Mouse (Mus musculus) heart, postnatal 0 days (tissue): ENCODE results near the gene Myl6b.

Experiments used
- CTCF ChIP-seq: IDR thresholded peaks from 2 replicates; pipeline ENCODE4 v1.5.1; 2016; ENCODE audit warnings: antibody characterized with exemption, control low read depth, low read depth
- EP300 ChIP-seq: IDR thresholded peaks from 2 replicates; pipeline ENCODE4 v1.6.1; 2016; ENCODE audit warnings: antibody characterized with exemption, low read depth

DNA sequence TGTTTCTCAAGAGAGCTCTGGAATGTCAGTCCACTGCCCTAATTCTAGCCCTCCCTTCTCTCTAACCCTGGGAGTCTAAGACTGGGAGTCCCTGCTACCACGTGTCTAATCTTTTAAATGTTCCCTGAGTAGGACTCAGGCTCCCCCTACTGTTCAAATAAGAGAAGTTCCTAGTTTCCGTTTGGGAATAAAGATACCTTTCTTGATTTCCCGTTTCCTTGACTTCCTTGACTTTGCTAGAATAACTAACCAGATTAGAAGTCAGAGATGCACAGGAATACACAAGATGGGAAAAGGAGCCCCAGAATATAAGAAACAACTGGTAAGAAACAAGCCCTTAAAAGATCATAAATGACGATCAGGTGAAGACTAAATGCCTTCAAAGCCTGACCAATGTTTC is 47.9 kb upstream of the Myl6b start:
- TF ChIP-seq CTCF = peak; percentile 80
- TF ChIP-seq EP300 = no peak
